Mouse (Mus musculus): ENCODE results near the gene Gpn3.

DNA sequence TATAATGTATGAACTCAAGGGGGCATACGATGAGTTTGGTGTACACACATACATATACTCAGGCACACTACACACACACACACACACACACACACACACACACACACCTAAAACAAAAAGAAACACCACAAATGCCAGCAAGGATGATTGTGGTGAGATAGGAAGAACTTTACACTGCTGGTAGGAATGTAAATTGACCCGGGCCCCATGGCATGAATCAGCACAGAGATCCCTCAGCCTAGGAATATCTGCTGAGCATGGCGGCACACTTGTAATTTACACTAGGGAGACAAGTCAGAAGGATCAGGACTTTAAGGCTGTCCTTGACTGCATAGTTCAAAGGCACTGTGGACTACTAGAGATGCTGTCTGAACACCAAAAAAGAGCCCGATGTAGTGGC, 41.4 kb upstream of the Gpn3 start:
- TF ChIP-seq ZNF384 (IDR thresholded peaks at IDR 0.05; ENCODE audit: low read depth, low read length) (no peak), MAFK (IDR thresholded peaks at IDR 0.05; ENCODE audit: insufficient read depth, low read depth, low read length) (no peak), CHD2 (IDR thresholded peaks at IDR 0.05; ENCODE audit: low read depth, low read length) (no peak)

All from ES-E14 (cell line).